Mouse (Mus musculus): ENCODE measurements around the gene Caskin2. TPM values are rescaled to one million over a fixed set of nuclear protein-coding genes. Genes with fewer than 3 reads are reported as not detected.

The Caskin2 gene
- polyA plus RNA-seq, 1 experiment from 2014 or later = 11.0 TPM

DNA sequence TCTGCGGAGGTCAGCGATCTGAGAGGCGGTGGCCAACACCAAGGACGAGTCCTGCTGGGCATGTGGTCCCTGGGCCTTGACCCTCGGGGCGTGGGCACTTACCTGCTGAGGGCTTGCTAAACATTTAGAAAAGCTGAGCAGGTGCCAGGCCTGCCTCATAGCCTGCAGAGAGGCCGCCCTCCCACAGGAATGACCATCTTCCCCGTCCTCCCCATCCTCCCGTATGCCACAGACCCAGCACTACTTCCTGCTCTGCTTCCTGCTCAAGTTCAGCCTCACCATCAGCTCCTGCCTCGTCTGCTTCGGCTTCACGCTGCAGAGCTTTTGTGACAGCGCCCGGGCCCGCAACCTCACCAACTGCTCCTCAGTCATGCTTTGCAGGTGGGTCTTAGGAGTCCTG lies 16.5 kb downstream of the Caskin2 start:
- H3K4me3 ChIP-seq (replicated peaks; ENCODE audit: low read length) = no peak overlapping the region
- no peak overlapping the region for H3K9ac ChIP-seq
- no peaks in the 10 kb centered on the region for H3K27me3 ChIP-seq (ENCODE audit: control insufficient read depth, insufficient read depth, low read length)
- H3K27ac ChIP-seq = no peak overlapping the region
- H3K9me3 ChIP-seq (ENCODE audit: control insufficient read depth, low read length) = no peaks in the 10 kb centered on the region
- ATAC-seq (ENCODE audit: low FRiP score) (no peak), DNase-seq (ENCODE audit: low spot score) (no peak)
- no peak overlapping the region for H3K4me2 ChIP-seq (replicated peaks)
- peaks cover 98% of the 10 kb centered on the region for H3K36me3 ChIP-seq (replicated peaks; ENCODE audit: control insufficient read depth, insufficient read depth)
- WGBS = 87% methylated on average over 15 of the region's 15 CpGs
- no peaks in the 10 kb centered on the region for H3K4me1 ChIP-seq (replicated peaks; ENCODE audit: control insufficient read depth, insufficient read depth, low read length)

- no peak overlapping the region for H3K4me2 ChIP-seq (replicated peaks)
- WGBS = 86% methylated on average over 14 of the region's 14 CpGs
- peaks cover 89% of the 10 kb centered on the region for H3K36me3 ChIP-seq (replicated peaks; ENCODE audit: control insufficient read depth, insufficient read depth)
- H3K27ac ChIP-seq = no peak overlapping the region
- no peak overlapping the region for H3K4me3 ChIP-seq (replicated peaks; ENCODE audit: low read length)
- H3K4me1 ChIP-seq (replicated peaks; ENCODE audit: control insufficient read depth, insufficient read depth, low read length) = no peaks in the 10 kb centered on the region
- no peak for DNase-seq (ENCODE audit: low spot score)
- no peak for ATAC-seq (ENCODE audit: low FRiP score)
- H3K27me3 ChIP-seq (ENCODE audit: control insufficient read depth, insufficient read depth, low read length) = no peaks in the 10 kb centered on the region
- no peaks in the 10 kb centered on the region for H3K9me3 ChIP-seq (ENCODE audit: control insufficient read depth, low read length)
- H3K9ac ChIP-seq = no peak overlapping the region
These were observed 21.1 kb downstream of the Caskin2 start for GRCm38 (mm10) chr11:115792353-115792752.

- no peak overlapping the region for H3K4me2 ChIP-seq (replicated peaks)
- DNase-seq (ENCODE audit: low spot score) (no peak), ATAC-seq (ENCODE audit: low FRiP score) (no peak)
- H3K9me3 ChIP-seq (ENCODE audit: control insufficient read depth, low read length) = no peaks in the 10 kb centered on the region
- H3K9ac ChIP-seq = no peak overlapping the region
- H3K4me3 ChIP-seq (replicated peaks; ENCODE audit: low read length) = no peak overlapping the region
- no peak overlapping the region for H3K27ac ChIP-seq
- whole genome bisulfite sequencing = 97% methylated on average over 16 of the region's 16 CpGs
- H3K4me1 ChIP-seq (replicated peaks; ENCODE audit: control insufficient read depth, insufficient read depth, low read length) = peaks cover under 1% of the 10 kb centered on the region; the same call in 1 of the 2 replicates
- no peaks in the 10 kb centered on the region for H3K27me3 ChIP-seq (ENCODE audit: control insufficient read depth, insufficient read depth, low read length)
- peaks cover 84% of the 10 kb centered on the region for H3K36me3 ChIP-seq (replicated peaks; ENCODE audit: control insufficient read depth, insufficient read depth)
These were observed 21.5 kb downstream of the Caskin2 start for GRCm38 (mm10) chr11:115791919-115792318.

DNA sequence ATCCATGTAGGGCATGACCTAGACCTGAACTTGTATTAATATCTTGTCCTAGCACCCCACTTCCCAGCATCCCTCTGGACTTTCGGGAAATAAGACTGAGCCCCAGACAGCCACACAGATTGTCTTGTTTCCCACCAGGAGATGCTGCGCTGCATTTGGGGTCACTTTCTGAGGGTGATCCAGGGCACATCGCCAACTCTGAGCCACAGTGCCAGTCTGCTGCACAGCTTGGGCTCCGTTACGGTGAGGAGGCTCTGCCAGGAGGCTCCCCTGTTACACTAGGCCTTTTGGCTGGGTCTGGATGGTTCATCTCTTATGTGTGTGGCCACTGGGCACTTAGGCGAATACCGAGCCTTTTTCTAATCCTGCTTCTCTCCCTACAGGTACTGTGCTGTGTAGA lies 23.7 kb downstream of the Caskin2 start:
- Histone ChIP-seq H3K9me3 (ENCODE audit: control insufficient read depth, low read length) (no peaks in the 10 kb centered on the region), H3K27me3 (ENCODE audit: control insufficient read depth, insufficient read depth, low read length) (no peaks in the 10 kb centered on the region), H3K27ac (no peak overlapping the region), H3K36me3 (replicated peaks; ENCODE audit: control insufficient read depth, insufficient read depth) (peaks cover 64% of the 10 kb centered on the region), H3K9ac (no peak overlapping the region), H3K4me3 (replicated peaks; ENCODE audit: low read length) (no peak overlapping the region), H3K4me1 (replicated peaks; ENCODE audit: control insufficient read depth, insufficient read depth, low read length) (peaks cover 11% of the 10 kb centered on the region), H3K4me2 (replicated peaks) (no peak overlapping the region)
- ATAC-seq (ENCODE audit: low FRiP score) (no peak), DNase-seq (ENCODE audit: low spot score) (no peak)
- WGBS = 80% methylated on average over 7 of the region's 7 CpGs

DNA sequence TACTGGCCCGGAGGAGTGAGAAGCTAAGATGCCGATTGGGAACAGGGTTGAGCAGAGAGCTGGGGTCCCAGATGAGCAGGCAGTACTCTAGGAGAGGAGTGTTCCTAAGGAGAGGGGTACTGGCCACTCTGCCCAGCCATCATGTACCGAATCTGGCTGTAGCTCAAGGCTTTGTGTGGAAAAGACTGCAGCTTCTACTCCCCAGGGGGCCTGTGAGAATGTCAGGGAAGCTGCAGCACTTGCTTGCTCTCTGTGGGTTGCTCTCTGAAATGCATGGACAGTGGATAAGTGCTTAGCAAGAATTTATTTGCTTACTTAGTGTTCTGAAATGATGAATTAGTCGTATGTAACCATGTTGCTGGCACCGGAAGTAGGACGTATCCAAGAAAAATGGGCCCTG lies 27.0 kb downstream of the Caskin2 start:
- Histone ChIP-seq H3K4me2 (replicated peaks) (no peak overlapping the region), H3K9ac (0 out of 2 replicates have a peak overlapping the region, but pooled peaks have one; percentile 28), H3K4me3 (replicated peaks; ENCODE audit: low read length) (no peak overlapping the region), H3K4me1 (replicated peaks; ENCODE audit: control insufficient read depth, insufficient read depth, low read length) (peaks cover 16% of the 10 kb centered on the region), H3K36me3 (replicated peaks; ENCODE audit: control insufficient read depth, insufficient read depth) (peaks cover 32% of the 10 kb centered on the region), H3K27ac (peak overlapping the region; percentile 26; the same call in 1 of the 2 replicates), H3K27me3 (ENCODE audit: control insufficient read depth, insufficient read depth, low read length) (no peaks in the 10 kb centered on the region), H3K9me3 (ENCODE audit: control insufficient read depth, low read length) (no peaks in the 10 kb centered on the region)
- no peak for ATAC-seq (ENCODE audit: low FRiP score)
- DNase-seq (ENCODE audit: low spot score) = no peak
- WGBS = 55% methylated on average over 6 of the region's 6 CpGs

GRCm38 (mm10) chr11:115780141-115781070 lies 33.0 kb downstream of the Caskin2 start:
- peak overlapping the region; percentile 49 for H3K4me2 ChIP-seq (replicated peaks)
- H3K9me3 ChIP-seq (ENCODE audit: control insufficient read depth, low read length) = no peaks in the 10 kb centered on the region
- peak overlapping the region; percentile 53 for H3K9ac ChIP-seq
- 4% methylated on average over 20 of the region's 20 CpGs for WGBS
- peak overlapping the region; percentile 86 for H3K27ac ChIP-seq
- H3K4me1 ChIP-seq (replicated peaks; ENCODE audit: control insufficient read depth, insufficient read depth, low read length) = peaks cover 41% of the 10 kb centered on the region
- peaks cover 5% of the 10 kb centered on the region; the same call in 1 of the 2 replicates for H3K36me3 ChIP-seq (replicated peaks; ENCODE audit: control insufficient read depth, insufficient read depth)
- DNase-seq (ENCODE audit: low spot score) (peak; percentile 69), ATAC-seq (ENCODE audit: low FRiP score) (peak; percentile 59)
- peak overlapping the region; percentile 16 for H3K4me3 ChIP-seq (replicated peaks; ENCODE audit: low read length)
- no peaks in the 10 kb centered on the region for H3K27me3 ChIP-seq (ENCODE audit: control insufficient read depth, insufficient read depth, low read length)

DNA sequence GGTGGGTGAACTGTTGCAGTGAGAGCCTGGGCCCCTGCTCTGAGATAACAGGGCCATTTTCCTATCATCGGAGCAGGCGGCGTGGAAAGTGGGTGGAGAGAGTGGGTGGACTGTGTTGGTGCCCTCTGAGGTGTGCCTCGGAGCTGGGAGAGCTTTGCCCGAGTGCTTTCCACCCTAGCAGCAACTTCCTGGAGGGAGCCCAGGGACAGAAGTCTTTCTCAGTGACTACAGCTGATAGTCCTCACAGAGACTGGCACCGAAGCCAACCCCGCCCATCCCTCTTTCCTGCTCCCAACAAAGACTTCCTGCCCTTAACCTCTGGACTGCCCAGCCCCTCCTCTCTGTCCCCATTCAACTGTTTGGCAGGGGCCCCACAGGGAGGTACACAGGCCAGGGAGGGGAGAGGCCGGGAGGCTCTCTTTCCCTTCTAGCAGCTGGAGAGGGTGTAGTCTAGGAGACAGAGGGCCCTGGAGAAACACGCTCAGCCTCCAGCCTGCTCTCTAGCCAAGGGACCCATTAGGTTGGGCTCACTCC lies 34.3 kb downstream of the Caskin2 start:
- H3K9ac ChIP-seq = no peak overlapping the region
- H3K4me3 ChIP-seq (replicated peaks; ENCODE audit: low read length) = no peak overlapping the region
- 7% methylated on average over 9 of the region's 9 CpGs for WGBS
- peaks cover 5% of the 10 kb centered on the region; the same call in 1 of the 2 replicates for H3K36me3 ChIP-seq (replicated peaks; ENCODE audit: control insufficient read depth, insufficient read depth)
- H3K4me1 ChIP-seq (replicated peaks; ENCODE audit: control insufficient read depth, insufficient read depth, low read length) = peaks cover 43% of the 10 kb centered on the region
- ATAC-seq (ENCODE audit: low FRiP score) (peak; percentile 81), DNase-seq (ENCODE audit: low spot score) (peak; percentile 38)
- peak overlapping the region; percentile 86 for H3K27ac ChIP-seq
- H3K4me2 ChIP-seq (replicated peaks) = peak overlapping the region; percentile 49
- H3K9me3 ChIP-seq (ENCODE audit: control insufficient read depth, low read length) = no peaks in the 10 kb centered on the region
- H3K27me3 ChIP-seq (ENCODE audit: control insufficient read depth, insufficient read depth, low read length) = no peaks in the 10 kb centered on the region

GRCm38 (mm10) chr11:115777487-115778335 lies 35.7 kb downstream of the Caskin2 start:
- H3K36me3 ChIP-seq (replicated peaks; ENCODE audit: control insufficient read depth, insufficient read depth) = peaks cover 5% of the 10 kb centered on the region; the same call in 1 of the 2 replicates
- no peak overlapping the region for H3K4me2 ChIP-seq (replicated peaks)
- 76% methylated on average over 17 of the region's 17 CpGs for WGBS
- peaks cover 41% of the 10 kb centered on the region for H3K4me1 ChIP-seq (replicated peaks; ENCODE audit: control insufficient read depth, insufficient read depth, low read length)
- H3K9ac ChIP-seq = no peak overlapping the region
- H3K9me3 ChIP-seq (ENCODE audit: control insufficient read depth, low read length) = no peaks in the 10 kb centered on the region
- DNase-seq (ENCODE audit: low spot score) = no peak
- no peak overlapping the region for H3K27ac ChIP-seq
- no peak overlapping the region for H3K4me3 ChIP-seq (replicated peaks; ENCODE audit: low read length)
- no peak for ATAC-seq (ENCODE audit: low FRiP score)
- no peaks in the 10 kb centered on the region for H3K27me3 ChIP-seq (ENCODE audit: control insufficient read depth, insufficient read depth, low read length)

GRCm38 (mm10) chr11:115776954-115777353 lies 36.5 kb downstream of the Caskin2 start:
- 54% methylated on average over 9 of the region's 9 CpGs for WGBS
- Histone ChIP-seq H3K9me3 (ENCODE audit: control insufficient read depth, low read length) (no peaks in the 10 kb centered on the region), H3K27ac (no peak overlapping the region), H3K36me3 (replicated peaks; ENCODE audit: control insufficient read depth, insufficient read depth) (peaks cover 5% of the 10 kb centered on the region; the same call in 1 of the 2 replicates), H3K9ac (no peak overlapping the region), H3K27me3 (ENCODE audit: control insufficient read depth, insufficient read depth, low read length) (no peaks in the 10 kb centered on the region), H3K4me3 (replicated peaks; ENCODE audit: low read length) (no peak overlapping the region), H3K4me1 (replicated peaks; ENCODE audit: control insufficient read depth, insufficient read depth, low read length) (peaks cover 41% of the 10 kb centered on the region), H3K4me2 (replicated peaks) (no peak overlapping the region)
- DNase-seq (ENCODE audit: low spot score) (no peak), ATAC-seq (ENCODE audit: low FRiP score) (no peak)

All from hindbrain, embryonic 14.5 days (tissue).